Mouse (Mus musculus): ENCODE results near the gene Cd4.

GRCm38 (mm10) chr6:124847305-124847704, 40.7 kb downstream of the Cd4 start:
- peak; percentile 97 for TF ChIP-seq CTCF (IDR thresholded peaks at IDR 0.05; ENCODE audit: borderline replicate concordance, extremely low read depth, insufficient read depth, insufficient read length)
- no peak for TF ChIP-seq POLR2A (IDR thresholded peaks at IDR 0.05; ENCODE audit: borderline replicate concordance, extremely low read depth, insufficient read depth, insufficient read length, poor library complexity, severe bottlenecking)

Data from brain, embryonic 14.5 days (tissue).